Mouse (Mus musculus): ENCODE data around the gene Prmt9.

Gene Prmt9

GRCm38 (mm10) chr8:77549121-77549706 lies at the start of gene Prmt9:
Gene Prmt9, plus strand, starts transcription at chr8:77549397.
- DNase-seq (ENCODE audit: extremely low read depth, insufficient read length, low spot score) = peak; percentile 94

- DNase-seq (ENCODE audit: extremely low read depth, insufficient read length, low spot score) = no peak
Observed at GRCm38 (mm10) chr8:77500264-77500663, 48.9 kb upstream of the Prmt9 start.

GRCm38 (mm10) chr8:77501131-77501530 lies 48.1 kb upstream of the Prmt9 start:
- no peak for DNase-seq (ENCODE audit: extremely low read depth, insufficient read length, low spot score)

- DNase-seq (ENCODE audit: extremely low read depth, insufficient read length, low spot score) = no peak
Observed at GRCm38 (mm10) chr8:77502547-77502946, 46.6 kb upstream of the Prmt9 start.

GRCm38 (mm10) chr8:77506539-77506938 lies 42.7 kb upstream of the Prmt9 start:
- no peak for DNase-seq (ENCODE audit: extremely low read depth, insufficient read length, low spot score)

- no peak for DNase-seq (ENCODE audit: extremely low read depth, insufficient read length, low spot score)
Observed at GRCm38 (mm10) chr8:77507510-77508035, 41.6 kb upstream of the Prmt9 start.

GRCm38 (mm10) chr8:77509044-77509443 lies 40.2 kb upstream of the Prmt9 start:
- no peak for DNase-seq (ENCODE audit: extremely low read depth, insufficient read length, low spot score)

GRCm38 (mm10) chr8:77510426-77510825 lies 38.8 kb upstream of the Prmt9 start:
- DNase-seq (ENCODE audit: extremely low read depth, insufficient read length, low spot score) = no peak

GRCm38 (mm10) chr8:77511750-77512493 lies 37.3 kb upstream of the Prmt9 start:
- no peak for DNase-seq (ENCODE audit: extremely low read depth, insufficient read length, low spot score)

- no peak for DNase-seq (ENCODE audit: extremely low read depth, insufficient read length, low spot score)
Observed at GRCm38 (mm10) chr8:77515201-77515600, 34.0 kb upstream of the Prmt9 start.

GRCm38 (mm10) chr8:77515786-77516185 lies 33.4 kb upstream of the Prmt9 start:
- no peak for DNase-seq (ENCODE audit: extremely low read depth, insufficient read length, low spot score)

GRCm38 (mm10) chr8:77516845-77517244 lies 32.4 kb upstream of the Prmt9 start:
- DNase-seq (ENCODE audit: extremely low read depth, insufficient read length, low spot score) = no peak

GRCm38 (mm10) chr8:77517301-77518200 lies 31.6 kb upstream of the Prmt9 start, which contains the start of gene Arhgap10:
Gene Arhgap10, minus strand, starts transcription at chr8:77517953.
- DNase-seq (ENCODE audit: extremely low read depth, insufficient read length, low spot score) = peak; percentile 88

- DNase-seq (ENCODE audit: extremely low read depth, insufficient read length, low spot score) = peak; percentile 89
Observed at GRCm38 (mm10) chr8:77518201-77519115, 30.7 kb upstream of the Prmt9 start.

- no peak for DNase-seq (ENCODE audit: extremely low read depth, insufficient read length, low spot score)
Observed at GRCm38 (mm10) chr8:77520601-77521000, 28.6 kb upstream of the Prmt9 start.

GRCm38 (mm10) chr8:77521028-77521785 lies 28.0 kb upstream of the Prmt9 start:
- no peak for DNase-seq (ENCODE audit: extremely low read depth, insufficient read length, low spot score)

- DNase-seq (ENCODE audit: extremely low read depth, insufficient read length, low spot score) = no peak
Observed at GRCm38 (mm10) chr8:77522984-77523383, 26.2 kb upstream of the Prmt9 start.

- DNase-seq (ENCODE audit: extremely low read depth, insufficient read length, low spot score) = no peak
Observed at GRCm38 (mm10) chr8:77524018-77524615, 25.1 kb upstream of the Prmt9 start.

GRCm38 (mm10) chr8:77524906-77525305 lies 24.3 kb upstream of the Prmt9 start:
- DNase-seq (ENCODE audit: extremely low read depth, insufficient read length, low spot score) = no peak
